Comparison of ENCODE assay signal across 27 mouse cellular contexts in genomic region chr2:157809341-157809740, GRCm38 (mm10).
DNase-seq lines count a peak whose midpoint lies in the region; ATAC-seq lines count a peak whose summit lies in the region.
"Had no signal": no experiment of that assay in that cellular context is flagged by ENCODE, and none has a peak within 500 bp of the region (broad histone marks: within the 10 kb centered on the region; RNA-seq: fewer than 3 reads in every experiment).

No protein-coding gene starts in this region.

- H3K27ac ChIP-seq in forebrain, embryonic 11.5 days (ENCODE audit: low read depth, low read length) = no peak overlapping the region
- no peak overlapping the region for H3K27ac ChIP-seq in forebrain, embryonic 13.5 days
- H3K27ac ChIP-seq: embryonic facial prominence, embryonic 10.5 days; heart, embryonic 10.5 days; heart, embryonic 13.5 days; hindbrain, embryonic 10.5 days; hindbrain, embryonic 13.5 days had no signal

- H3K4me3 ChIP-seq in forebrain, embryonic 11.5 days (ENCODE audit: low read depth, low read length) = no peak overlapping the region
- H3K4me3 ChIP-seq in forebrain, embryonic 13.5 days = no peak overlapping the region
- H3K4me3 ChIP-seq: embryonic facial prominence, embryonic 10.5 days; embryonic facial prominence, embryonic 13.5 days; erythroblast, embryonic 14.5 days; heart, embryonic 10.5 days; heart, embryonic 13.5 days; hindbrain, embryonic 10.5 days; hindbrain, embryonic 13.5 days had no signal

- ATAC-seq in forebrain, embryonic 11.5 days (replicated peaks; ENCODE audit: low FRiP score) = no peak
- no peak for ATAC-seq in forebrain, embryonic 13.5 days
- ATAC-seq: forebrain, embryonic 14.5 days; forebrain, postnatal 0 days; hindbrain, embryonic 16.5 days had no signal

- peaks cover 6% of the 10 kb centered on the region; the same call in 1 of the 2 replicates for H3K4me1 ChIP-seq in forebrain, embryonic 11.5 days (replicated peaks; ENCODE audit: control insufficient read depth, insufficient read depth, low read length)
- peaks cover 25% of the 10 kb centered on the region for H3K4me1 ChIP-seq in forebrain, embryonic 13.5 days

- DNase-seq in forebrain, embryonic 11.5 days (ENCODE audit: low spot score) = peak; percentile 39
- peak; percentile 2 for DNase-seq in heart, postnatal 4 days
- no peak for DNase-seq in heart, adult 8-10 months (ENCODE audit: low spot score)
- DNase-seq in right cerebral cortex, postnatal 10 days (ENCODE audit: low spot score in 2 of 2) = peak; percentile 10 to 23
- DNase-seq in right cerebral cortex, postnatal 36 days (ENCODE audit: low spot score in 2 of 2) = no peak
- no peak for DNase-seq in kidney, postnatal 14 days
- DNase-seq: adrenal gland, adult 8-10 months; adrenal gland, postnatal 25 days; cerebellum, adult 11-12 months; cerebellum, adult 8-10 months; cerebellum, postnatal 36 days; embryo, embryonic 11 days; forebrain, postnatal 0 days; gastrocnemius, postnatal 10 days; gastrocnemius, postnatal 36 days; heart, adult 18-20 months; heart, postnatal 14 days had no signal

- H3K9ac ChIP-seq in forebrain, embryonic 11.5 days (ENCODE audit: low read length) = no peak overlapping the region
- no peak overlapping the region for H3K9ac ChIP-seq in forebrain, embryonic 13.5 days
- H3K9ac ChIP-seq: embryonic facial prominence, embryonic 13.5 days; forebrain, postnatal 0 days; heart, embryonic 13.5 days; hindbrain, embryonic 13.5 days had no signal

- 86% methylated on average over 6 of the region's 6 CpGs for WGBS in forebrain, embryonic 11.5 days
- WGBS in forebrain, embryonic 13.5 days = 92% methylated on average over 6 of the region's 6 CpGs

- H3K4me2 ChIP-seq in forebrain, embryonic 11.5 days (ENCODE audit: low read depth, low read length, severe bottlenecking) = no peak overlapping the region
- no peak overlapping the region for H3K4me2 ChIP-seq in forebrain, embryonic 13.5 days
- H3K4me2 ChIP-seq: embryonic facial prominence, embryonic 13.5 days; heart, embryonic 13.5 days; hindbrain, embryonic 13.5 days had no signal

- no peaks in the 10 kb centered on the region for H3K36me3 ChIP-seq in forebrain, embryonic 11.5 days (ENCODE audit: control insufficient read depth, insufficient read depth, low read length)
- H3K36me3 ChIP-seq in forebrain, embryonic 13.5 days (ENCODE audit: poor library complexity, severe bottlenecking) = peaks cover 20% of the 10 kb centered on the region

- no peaks in the 10 kb centered on the region for H3K9me3 ChIP-seq in forebrain, embryonic 11.5 days (ENCODE audit: control insufficient read depth, low read length)
- no peaks in the 10 kb centered on the region for H3K9me3 ChIP-seq in forebrain, embryonic 13.5 days (replicated peaks)
- H3K9me3 ChIP-seq: embryonic facial prominence, embryonic 10.5 days; embryonic facial prominence, embryonic 13.5 days; heart, embryonic 10.5 days; heart, embryonic 13.5 days; hindbrain, embryonic 10.5 days; hindbrain, embryonic 13.5 days had no signal

- no peaks in the 10 kb centered on the region for H3K27me3 ChIP-seq in forebrain, embryonic 11.5 days (ENCODE audit: control insufficient read depth, insufficient read depth, low read length)
- H3K27me3 ChIP-seq in forebrain, embryonic 13.5 days = no peaks in the 10 kb centered on the region
- H3K27me3 ChIP-seq: embryonic facial prominence, embryonic 13.5 days; hindbrain, embryonic 13.5 days had no signal

Comparison
In these comparisons a context has a peak if more than half of its experiments do, and no peak if none do; other contexts are left out.
1. DNase-seq: peak in forebrain, embryonic 11.5 days (single experiment), heart, postnatal 4 days (single experiment) and right cerebral cortex, postnatal 10 days (2 of 2); none in heart, adult 8-10 months (single experiment), right cerebral cortex, postnatal 36 days (0 of 2) and kidney, postnatal 14 days (single experiment).